Comparison of ENCODE assay signal across 9 mouse cellular contexts in the genomic region with DNA sequence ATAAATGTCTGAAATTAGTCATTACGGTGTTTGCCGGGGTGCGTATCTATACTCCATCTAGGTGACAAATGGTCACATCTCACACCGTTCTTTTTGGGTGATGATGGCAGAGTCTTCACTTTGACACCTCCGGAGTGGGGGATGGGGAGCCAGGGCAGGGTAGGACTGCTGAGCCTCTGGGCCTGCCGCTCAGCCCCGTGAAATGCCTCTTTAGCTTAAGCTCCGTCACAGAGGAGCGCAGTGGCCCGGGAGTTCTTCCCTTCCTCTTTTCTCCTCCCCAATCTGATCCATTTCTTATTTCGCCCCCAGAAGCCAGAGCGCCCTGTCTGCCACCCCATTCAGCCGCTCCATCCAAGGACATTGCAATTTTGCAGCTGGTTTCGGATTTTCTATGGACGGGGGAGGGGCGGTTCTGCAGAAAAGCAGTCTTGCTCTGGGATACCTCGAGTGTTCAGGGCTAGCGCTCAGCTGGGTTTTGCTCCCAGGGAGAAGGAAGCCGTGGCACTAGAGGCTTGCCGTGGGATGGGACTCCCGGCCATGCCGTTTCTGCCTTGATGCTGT. TPM values are rescaled to one million over a fixed set of nuclear protein-coding genes. Genes with fewer than 3 reads are reported as not detected.
A peak's percentile ranks its signal among the peaks of the same experiment; 100 is the strongest.
DNase-seq lines count a peak whose midpoint lies in the region; ATAC-seq lines count a peak whose summit lies in the region.
"Had no signal": no experiment of that assay in that cellular context is flagged by ENCODE, and none has a peak within 500 bp of the region (broad histone marks: within the 10 kb centered on the region; RNA-seq: fewer than 3 reads in every experiment).

No protein-coding gene starts in this region.

- H3K4me1 ChIP-seq in kidney, embryonic 16.5 days (ENCODE audit: insufficient read depth, low read length), result peaks cover 26% of the 10 kb centered on the region
- peaks cover 60% of the 10 kb centered on the region for H3K4me1 ChIP-seq in embryonic facial prominence, embryonic 10.5 days
- H3K4me1 ChIP-seq in forebrain, embryonic 15.5 days, result peaks cover 47% of the 10 kb centered on the region
- peaks cover 88% of the 10 kb centered on the region for H3K4me1 ChIP-seq in midbrain, embryonic 13.5 days (replicated peaks)

- 14% methylated on average over 22 of the region's 22 CpGs for WGBS in kidney, embryonic 16.5 days
- 14% methylated on average over 22 of the region's 22 CpGs for WGBS in embryonic facial prominence, embryonic 10.5 days
- 15% methylated on average over 22 of the region's 22 CpGs for WGBS in forebrain, embryonic 15.5 days
- 11% methylated on average over 22 of the region's 22 CpGs for WGBS in midbrain, embryonic 13.5 days

- H3K36me3 ChIP-seq in kidney, embryonic 16.5 days (ENCODE audit: insufficient read depth, low read length), result no peaks in the 10 kb centered on the region
- no peaks in the 10 kb centered on the region for H3K36me3 ChIP-seq in embryonic facial prominence, embryonic 10.5 days (replicated peaks)
- H3K36me3 ChIP-seq in forebrain, embryonic 15.5 days, result no peaks in the 10 kb centered on the region
- H3K36me3 ChIP-seq in midbrain, embryonic 13.5 days, result no peaks in the 10 kb centered on the region

- H3K9me3 ChIP-seq in kidney, embryonic 16.5 days (ENCODE audit: low read length), result no peaks in the 10 kb centered on the region
- H3K9me3 ChIP-seq in embryonic facial prominence, embryonic 10.5 days, result no peaks in the 10 kb centered on the region
- H3K9me3 ChIP-seq in forebrain, embryonic 15.5 days, result no peaks in the 10 kb centered on the region
- H3K9me3 ChIP-seq in midbrain, embryonic 13.5 days, result no peaks in the 10 kb centered on the region

- DNase-seq in kidney, adult 18-20 months, result no peak
- peak; percentile 50 for DNase-seq in embryonic facial prominence, embryonic 10.5 days (ENCODE audit: low spot score)
- no peak for DNase-seq in cerebellum, postnatal 36 days
- DNase-seq in c-Kit-positive CD71-positive TER-119-positive erythroid progenitor cells, embryonic 14.5 days (ENCODE audit: low spot score), result no peak
- DNase-seq: cerebellum, adult 2 months had no signal

- no peak for ATAC-seq in kidney, embryonic 16.5 days (ENCODE audit: low FRiP score, low TSS enrichment)
- ATAC-seq in forebrain, embryonic 15.5 days (replicated peaks), result no peak
- 0 out of 2 replicates have a peak, but pooled peaks have one; percentile 31 for ATAC-seq in midbrain, embryonic 13.5 days

- peak overlapping the region; percentile 44 for H3K4me2 ChIP-seq in kidney, embryonic 16.5 days (replicated peaks; ENCODE audit: low read depth, low read length)
- peak overlapping the region; percentile 21 for H3K4me2 ChIP-seq in forebrain, embryonic 15.5 days (replicated peaks)
- peak overlapping the region; percentile 37 for H3K4me2 ChIP-seq in midbrain, embryonic 13.5 days (replicated peaks)

- peaks cover 11% of the 10 kb centered on the region for H3K27me3 ChIP-seq in kidney, embryonic 16.5 days (ENCODE audit: insufficient read depth, low read length)
- peaks cover 76% of the 10 kb centered on the region for H3K27me3 ChIP-seq in embryonic facial prominence, embryonic 10.5 days (replicated peaks; ENCODE audit: low read depth, poor library complexity, severe bottlenecking)
- H3K27me3 ChIP-seq in forebrain, embryonic 15.5 days, result no peaks in the 10 kb centered on the region
- peaks cover 13% of the 10 kb centered on the region for H3K27me3 ChIP-seq in midbrain, embryonic 13.5 days

- H3K4me3 ChIP-seq in kidney, embryonic 16.5 days (ENCODE audit: low read length), result 0 out of 2 replicates have a peak overlapping the region, but pooled peaks have one; percentile 7
- H3K4me3 ChIP-seq in embryonic facial prominence, embryonic 10.5 days, result peak overlapping the region; percentile 43
- no peak overlapping the region for H3K4me3 ChIP-seq in forebrain, embryonic 15.5 days
- no peak overlapping the region for H3K4me3 ChIP-seq in midbrain, embryonic 13.5 days (replicated peaks)

- no peak overlapping the region for H3K27ac ChIP-seq in kidney, embryonic 16.5 days (ENCODE audit: low read length)
- H3K27ac ChIP-seq in embryonic facial prominence, embryonic 10.5 days (replicated peaks), result peak overlapping the region; percentile 20; the same call in 1 of the 2 replicates
- H3K27ac ChIP-seq in forebrain, embryonic 15.5 days (replicated peaks), result peak overlapping the region; percentile 12
- H3K27ac ChIP-seq in midbrain, embryonic 13.5 days, result peak overlapping the region; percentile 68
- H3K27ac ChIP-seq: macrophage had no signal

- 0 out of 2 replicates have a peak overlapping the region, but pooled peaks have one; percentile 29 for H3K9ac ChIP-seq in kidney, embryonic 16.5 days (replicated peaks; ENCODE audit: low read length)
- H3K9ac ChIP-seq in forebrain, embryonic 15.5 days (replicated peaks), result no peak overlapping the region
- peak overlapping the region; percentile 42 for H3K9ac ChIP-seq in midbrain, embryonic 13.5 days (replicated peaks)

RNA-seq across cellular contexts. Expression of gene Gm11733, which starts 43.2 kb away (rescaled TPM):
- polyA plus RNA-seq in kidney, embryonic 16.5 days (2015; fragmentation: Nextera tagmentation; extraction: Ambion mirVana), result not detected in 2 replicates
- polyA plus RNA-seq in embryonic facial prominence, embryonic 10.5 days (2016; fragmentation: Nextera tagmentation; extraction: Ambion mirVana), result 0.06 TPM in 2 replicates
- polyA plus RNA-seq in forebrain, embryonic 15.5 days (2015; fragmentation: Nextera tagmentation; extraction: Ambion mirVana), result 0.28 TPM in 1 of 2 replicates, not detected in the other
- polyA plus RNA-seq in midbrain, embryonic 13.5 days (2015; fragmentation: Nextera tagmentation; extraction: Ambion mirVana), result not detected in 2 replicates
- polyA plus RNA-seq: macrophage had no signal

Comparison
In these comparisons a context has a peak if more than half of its experiments do, and no peak if none do; other contexts are left out.
1. H3K4me3 ChIP-seq: peak in kidney, embryonic 16.5 days (single experiment) and embryonic facial prominence, embryonic 10.5 days (single experiment); none in forebrain, embryonic 15.5 days (single experiment) and midbrain, embryonic 13.5 days (single experiment).
2. Peak in every context shown above with its lines, with median percentiles within 50 percentile points of each other: H3K4me2 ChIP-seq.